Mouse (Mus musculus) C2C12 (cell line): ENCODE results near the gene Pkp4. TPM values are rescaled to one million over a fixed set of nuclear protein-coding genes. Genes with fewer than 3 reads are reported as not detected.
"Not testable (repeated sequence)": the region's sequence is repeated elsewhere in the genome, so short reads cannot be mapped to it uniquely, and the experiment has no call there.

Experiments used
- H3K27me3 ChIP-seq: one replicate; pipeline ENCODE4 v1.6.1; 2011; ENCODE audit not compliant: control insufficient read depth, insufficient read depth, insufficient read length
- H3K36me3 ChIP-seq: one replicate; pipeline ENCODE4 v1.6.1; 2011; ENCODE audit not compliant: control insufficient read depth, insufficient read depth
- H3K4me3 ChIP-seq: one replicate; pipeline ENCODE4 v1.5.1; 2011; ENCODE audit warnings: mild to moderate bottlenecking, control low read depth; ENCODE audit not compliant: poor library complexity, insufficient read depth, severe bottlenecking
- H3K79me2 ChIP-seq: one replicate; pipeline ENCODE4 v1.6.1; 2011; ENCODE audit not compliant: control insufficient read depth, insufficient read depth
- H3K79me3 ChIP-seq: one replicate; pipeline ENCODE4 v1.6.1; 2011; ENCODE audit warnings: low read depth, control low read depth
- H3ac ChIP-seq: one replicate; pipeline ENCODE3; 2011; ENCODE audit warnings: low read depth; ENCODE audit not compliant: control insufficient read depth, insufficient read length
- CEBPB ChIP-seq: IDR thresholded peaks from one replicate; pipeline ENCODE4 v1.6.1; 2011; ENCODE audit warnings: low read depth, mild to moderate bottlenecking, control low read depth, moderate library complexity
- CTCF ChIP-seq: IDR thresholded peaks from one replicate; pipeline ENCODE4 v1.5.1; 2011; ENCODE audit not compliant: control insufficient read depth, insufficient read depth, insufficient read length
- FOSL1 ChIP-seq: IDR thresholded peaks from one replicate; pipeline ENCODE4 v1.8.0; 2011; ENCODE audit warnings: mild to moderate bottlenecking, low read length; ENCODE audit not compliant: poor library complexity, insufficient read depth, severe bottlenecking
- MAX ChIP-seq: IDR thresholded peaks from one replicate; pipeline ENCODE4 v1.6.1; 2011; ENCODE audit warnings: mild to moderate bottlenecking, control low read depth
- MYOD1 ChIP-seq: IDR thresholded peaks from one replicate; pipeline ENCODE4 v1.6.1; 2011; ENCODE audit warnings: low read depth; ENCODE audit not compliant: control insufficient read depth, insufficient read length
- MYOG ChIP-seq: IDR thresholded peaks from one replicate; pipeline ENCODE4 v1.6.1; 2011; ENCODE audit not compliant: control insufficient read depth, insufficient read length; ENCODE audit errors: extremely low read depth
- USF1 ChIP-seq: IDR thresholded peaks from one replicate; pipeline ENCODE4 v1.6.1; 2011; ENCODE audit warnings: low read depth, mild to moderate bottlenecking, control low read depth, moderate library complexity
- polyA plus RNA-seq: library from polyadenylated mRNA; unstranded; fragments of >200 nt; fragmentation: generic; extraction: Trizol; gene quantifications from one replicate; pipeline ENCODE4 v1.2.1, GENCODE M21; 2012; ENCODE audit warnings: missing spikeins

The Pkp4 gene
- polyA plus RNA-seq, 1 experiment: 23.0 TPM

- Histone ChIP-seq H3K4me3 (no peak overlapping the region), H3K36me3 (no peaks in the 10 kb centered on the region), H3K27me3 (no peaks in the 10 kb centered on the region), H3ac (no peak overlapping the region), H3K79me3 (no peaks in the 10 kb centered on the region), H3K79me2 (no peaks in the 10 kb centered on the region)
- TF ChIP-seq MYOG: no peak
- no peak for TF ChIP-seq MYOD1
- no peak for TF ChIP-seq FOSL1
- no peak for TF ChIP-seq CTCF
- no peak for TF ChIP-seq CEBPB
- no peak for TF ChIP-seq USF1
Observed at GRCm38 (mm10) chr2:59383852-59384776, 223.5 kb downstream of the Pkp4 start.

GRCm38 (mm10) chr2:59385211-59385935 is 224.7 kb downstream of the Pkp4 start:
- TF ChIP-seq FOSL1 (no peak), USF1 (no peak), MAX (no peak), CTCF (no peak), MYOG (no peak), MYOD1 (no peak), CEBPB (no peak)
- Histone ChIP-seq H3K4me3 (no peak overlapping the region), H3K27me3 (no peaks in the 10 kb centered on the region), H3ac (no peak overlapping the region), H3K79me3 (no peaks in the 10 kb centered on the region), H3K36me3 (no peaks in the 10 kb centered on the region), H3K79me2 (no peaks in the 10 kb centered on the region)

GRCm38 (mm10) chr2:59389971-59390370 is 229.3 kb downstream of the Pkp4 start:
- Histone ChIP-seq H3ac (no peak overlapping the region), H3K79me2 (no peaks in the 10 kb centered on the region), H3K27me3 (no peaks in the 10 kb centered on the region), H3K36me3 (no peaks in the 10 kb centered on the region), H3K79me3 (no peaks in the 10 kb centered on the region), H3K4me3 (no peak overlapping the region)
- no peak for TF ChIP-seq CEBPB
- TF ChIP-seq MYOD1: no peak
- TF ChIP-seq MAX: no peak
- TF ChIP-seq MYOG: no peak
- no peak for TF ChIP-seq FOSL1
- no peak for TF ChIP-seq CTCF
- TF ChIP-seq USF1: no peak

GRCm38 (mm10) chr2:59393177-59393576 is 232.5 kb downstream of the Pkp4 start:
- H3K4me3 ChIP-seq: no peak overlapping the region
- no peaks in the 10 kb centered on the region for H3K79me2 ChIP-seq
- TF ChIP-seq USF1 (no peak), FOSL1 (no peak), CEBPB (no peak), MYOG (no peak), CTCF (no peak), MAX (no peak), MYOD1 (no peak)
- H3K36me3 ChIP-seq: no peaks in the 10 kb centered on the region
- H3ac ChIP-seq: no peak overlapping the region
- no peaks in the 10 kb centered on the region for H3K79me3 ChIP-seq
- H3K27me3 ChIP-seq: no peaks in the 10 kb centered on the region

- TF ChIP-seq USF1 (no peak), CTCF (no peak), MYOD1 (no peak), CEBPB (no peak), FOSL1 (no peak), MYOG (no peak), MAX (no peak)
- no peak overlapping the region for H3ac ChIP-seq
- no peaks in the 10 kb centered on the region for H3K79me2 ChIP-seq
- H3K79me3 ChIP-seq: no peaks in the 10 kb centered on the region
- no peak overlapping the region for H3K4me3 ChIP-seq
- H3K36me3 ChIP-seq: no peaks in the 10 kb centered on the region
- no peaks in the 10 kb centered on the region for H3K27me3 ChIP-seq
Observed at GRCm38 (mm10) chr2:59394651-59395050, 234.0 kb downstream of the Pkp4 start.

- H3K4me3 ChIP-seq, H3ac ChIP-seq, H3K79me2 ChIP-seq, H3K79me3 ChIP-seq, H3K27me3 ChIP-seq, H3K36me3 ChIP-seq: not testable (repeated sequence)
Observed at GRCm38 (mm10) chr2:59395160-59395650, 234.6 kb downstream of the Pkp4 start.
